Mouse (Mus musculus) frontal cortex, adult 2 months (tissue): ENCODE measurements at regions not wholly inside any gene's neighbourhood (a gene's known extent, or its start where the extent isn't known, plus 50 kb on each side); places are given as distances from the start of the nearest gene placed in this dataset.

ENCODE experiments used
- DNase-seq, 2 experiments: peaks; one replicate each; pipeline ENCODE4 v3.0.0; 2022; ENCODE audit warnings: low spot score in 1 of 2; ENCODE audit errors: extremely low spot score in 1 of 2

- DNase-seq = no peak
Measured at GRCm38 (mm10) chr1:176683146-176683545, 130.7 kb downstream of the Cep170 start.

- no peak for DNase-seq
Measured at GRCm38 (mm10) chr1:176681971-176682370, 131.9 kb downstream of the Cep170 start.

GRCm38 (mm10) chr1:176675184-176675583 is 138.7 kb downstream of the Cep170 start:
- DNase-seq = no peak

GRCm38 (mm10) chr1:176671081-176671480 is 142.8 kb downstream of the Cep170 start:
- DNase-seq = no peak

- peak in 1 of 2 experiments; percentile 13 for DNase-seq
Measured at GRCm38 (mm10) chr1:176667552-176668306, 146.1 kb downstream of the Cep170 start.

- DNase-seq = peak in 1 of 2 experiments; percentile 22
Measured at GRCm38 (mm10) chr1:176660286-176660685, 153.6 kb downstream of the Cep170 start.

- DNase-seq = no peak
Measured at GRCm38 (mm10) chr1:176658639-176659038, 155.2 kb downstream of the Cep170 start.

GRCm38 (mm10) chr1:176655487-176656333 is 158.2 kb downstream of the Cep170 start:
- DNase-seq = no peak

- DNase-seq = no peak
Measured at GRCm38 (mm10) chr1:176644248-176644647, 169.6 kb downstream of the Cep170 start.

GRCm38 (mm10) chr1:176623171-176623570 is 190.7 kb downstream of the Cep170 start:
- DNase-seq = no peak

- DNase-seq = peak in 1 of 2 experiments; percentile 53
Measured at GRCm38 (mm10) chr1:176622213-176622612, 191.7 kb downstream of the Cep170 start.

GRCm38 (mm10) chr1:176621285-176621684 is 192.6 kb downstream of the Cep170 start:
- DNase-seq = no peak

GRCm38 (mm10) chr1:176618896-176619295 is 195.0 kb downstream of the Cep170 start:
- peak in 1 of 2 experiments; percentile 55 for DNase-seq

- no peak for DNase-seq
Measured at GRCm38 (mm10) chr1:176615673-176616072, 198.2 kb downstream of the Cep170 start.

GRCm38 (mm10) chr1:176594312-176594711 is 219.6 kb downstream of the Cep170 start:
- DNase-seq = peak in 1 of 2 experiments; percentile 2

GRCm38 (mm10) chr1:176588144-176588543 is 225.7 kb downstream of the Cep170 start:
- DNase-seq = no peak

- DNase-seq = no peak
Measured at GRCm38 (mm10) chr1:176573703-176574102, 240.2 kb downstream of the Cep170 start.

- DNase-seq = no peak
Measured at GRCm38 (mm10) chr1:176558457-176559415, 255.1 kb downstream of the Cep170 start.

GRCm38 (mm10) chr1:176534417-176534816 is 259.3 kb upstream of the Pld5 start:
- DNase-seq = peak; percentile 5 to 22

- no peak for DNase-seq
Measured at GRCm38 (mm10) chr1:176529037-176529436, 253.9 kb upstream of the Pld5 start.
